Mouse (Mus musculus) liver, adult (tissue): ENCODE measurements around the gene Ufc1.

Experiments used
- GATA4 ChIP-seq: IDR thresholded peaks from 2 replicates; pipeline ENCODE4 v1.6.1; 2014; ENCODE audit warnings: mild to moderate bottlenecking, low read length; ENCODE audit not compliant: insufficient replicate concordance

The Ufc1 gene

DNA sequence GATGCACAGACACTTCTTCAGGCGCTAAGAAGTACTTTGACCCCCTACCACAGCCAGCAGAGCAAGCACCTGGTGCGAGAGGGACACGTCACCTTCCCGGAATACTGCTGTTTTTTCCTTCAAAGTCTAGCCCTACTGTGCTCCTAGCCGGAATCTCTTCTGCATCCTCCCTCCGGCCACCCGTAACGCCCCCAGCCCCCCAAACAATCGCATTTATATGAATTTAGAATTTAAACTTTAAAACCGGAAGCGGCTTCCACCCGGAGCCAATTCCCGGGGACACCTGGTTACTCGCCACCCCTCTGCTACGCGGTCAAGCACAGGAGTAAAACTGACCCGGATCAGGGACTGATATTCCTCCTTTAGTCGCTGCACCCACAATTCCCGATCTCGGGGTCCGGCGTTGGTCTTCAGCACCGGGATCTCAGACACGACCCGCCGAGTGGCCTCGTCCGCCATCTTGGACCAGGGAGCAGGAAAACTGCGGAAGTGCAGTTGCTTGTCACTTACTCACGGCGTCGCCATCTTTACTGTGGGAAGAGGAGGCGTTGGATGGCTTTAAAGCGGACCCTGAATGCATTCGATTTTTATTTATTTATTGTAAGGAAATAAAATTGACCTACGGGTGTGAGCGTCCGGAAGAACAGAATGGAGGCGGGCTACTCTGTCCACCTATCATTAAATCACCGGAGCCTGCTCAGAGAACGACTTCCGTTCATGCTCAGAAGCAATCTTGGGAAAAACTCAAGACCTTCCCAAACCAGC is at the start of gene Ufc1:
Gene Ufc1, minus strand, starts transcription at position 727 of the 765 bp plus-strand sequence.
- no peak for TF ChIP-seq GATA4

- TF ChIP-seq GATA4, result no peak
Measured at GRCm38 (mm10) chr1:171343922-171344677, 49.3 kb upstream of the Ufc1 start.

DNA sequence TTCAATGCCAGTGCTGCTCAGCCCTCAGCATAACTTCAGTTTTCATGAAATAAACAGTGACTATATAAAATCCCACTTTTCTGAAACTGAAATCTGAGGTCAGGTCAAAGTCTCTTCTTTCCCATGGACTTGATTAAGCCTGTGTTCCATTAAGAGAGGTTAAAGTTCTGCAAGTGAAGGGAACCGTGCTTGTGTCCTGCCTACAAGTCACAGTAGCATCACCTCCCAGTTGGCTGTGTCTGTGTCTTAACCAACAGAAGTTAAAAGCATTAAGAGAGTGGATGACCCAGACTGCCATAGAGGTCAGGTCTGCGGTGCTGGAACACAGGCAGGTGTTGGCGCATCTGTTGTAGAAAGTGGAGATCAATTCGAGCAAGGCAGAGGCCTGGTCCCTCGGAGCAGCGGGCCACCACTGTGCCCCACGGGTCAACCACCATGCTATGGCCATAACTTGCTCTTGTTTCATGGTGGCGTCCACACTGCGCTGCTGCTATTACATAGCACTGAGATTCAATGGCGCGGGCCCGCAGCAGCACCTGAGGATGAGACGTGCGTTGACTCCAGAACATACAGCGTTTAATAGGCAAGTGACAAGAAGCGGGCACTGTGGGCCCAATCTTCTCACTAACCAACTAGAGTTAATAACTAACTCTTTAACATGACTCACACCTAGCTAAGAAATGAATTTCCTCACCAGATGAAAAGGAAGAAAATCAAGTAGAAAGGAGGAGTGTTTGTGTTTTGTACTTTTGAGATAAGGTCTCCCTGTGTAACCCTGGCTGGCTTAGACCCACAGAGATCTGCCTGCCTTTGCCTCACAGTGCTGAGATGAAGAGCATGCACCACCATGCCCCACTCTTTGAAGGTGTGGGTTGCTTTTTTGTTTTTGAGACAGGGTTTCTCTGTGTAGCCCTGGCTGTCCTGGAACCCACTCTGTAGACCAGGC is 47.7 kb upstream of the Ufc1 start:
- TF ChIP-seq GATA4, result no peak

GRCm38 (mm10) chr1:171330216-171330560 is 35.4 kb upstream of the Ufc1 start:
- no peak for TF ChIP-seq GATA4

DNA sequence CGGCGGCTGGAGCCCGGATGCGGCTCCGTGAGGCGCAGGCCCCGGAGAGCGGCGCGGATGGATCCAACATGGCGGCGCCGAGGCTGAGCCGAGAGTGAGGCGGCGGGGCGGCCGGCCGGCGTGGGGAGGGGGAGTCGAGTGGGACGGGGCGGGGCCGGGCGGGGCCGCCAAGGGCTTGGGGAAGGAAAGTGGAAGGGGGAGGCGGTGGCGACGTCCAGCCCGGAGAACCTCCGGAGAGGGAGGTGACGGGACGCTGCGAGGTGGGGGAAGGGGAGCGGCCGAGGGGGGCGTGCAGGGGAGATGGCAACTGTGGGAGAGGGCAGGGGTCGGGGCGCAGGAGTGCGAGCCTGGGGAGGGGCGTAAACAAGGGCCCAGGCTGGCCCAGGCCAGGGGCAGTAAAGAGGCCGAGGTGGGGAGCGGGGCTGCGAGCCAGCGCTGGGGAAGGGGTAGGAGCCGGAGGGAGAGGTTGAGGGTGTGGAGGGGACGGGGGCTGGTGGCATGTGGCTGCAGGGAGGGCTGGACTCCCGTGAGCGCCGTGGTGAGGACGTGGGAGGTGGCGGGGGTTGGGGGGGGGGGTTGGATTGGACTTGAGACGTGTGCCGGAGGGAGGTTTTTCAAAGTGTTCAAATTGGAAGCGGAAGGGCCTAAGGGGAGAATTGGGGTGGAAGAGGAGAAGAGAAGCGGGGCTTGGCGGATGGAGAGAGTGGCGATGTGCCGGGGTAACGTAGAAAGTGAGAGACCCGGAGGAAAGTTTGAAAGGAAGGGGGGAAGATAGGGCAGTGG is 34.8 kb upstream of the Ufc1 start:
- no peak for TF ChIP-seq GATA4

- no peak; the same call in 1 of the 2 replicates for TF ChIP-seq GATA4
Measured at GRCm38 (mm10) chr1:171328839-171329432, 34.1 kb upstream of the Ufc1 start, which contains the start of gene Dedd. TSS of gene Dedd (plus strand) at chr1:171329145.

- no peak for TF ChIP-seq GATA4
Measured at GRCm38 (mm10) chr1:171328244-171328643, 33.4 kb upstream of the Ufc1 start.

DNA sequence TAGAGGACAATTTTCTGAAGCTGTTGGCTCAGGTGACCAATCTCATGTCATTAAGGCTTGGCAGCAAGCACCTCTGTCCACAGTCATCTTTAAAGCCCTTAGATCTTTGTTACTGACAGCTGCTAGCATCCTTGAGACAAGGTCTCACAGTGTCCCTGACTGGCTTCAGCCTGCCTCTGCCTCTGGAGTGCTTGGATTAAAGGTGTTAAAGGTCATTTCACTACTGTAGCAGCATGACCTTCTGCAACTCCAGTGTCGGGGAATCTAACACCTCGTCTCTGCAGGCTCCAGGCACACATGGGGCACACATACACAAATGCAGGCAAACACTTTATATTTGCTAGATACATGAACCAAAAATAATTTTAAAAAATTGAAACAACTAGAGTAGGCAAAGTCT is 30.7 kb upstream of the Ufc1 start:
- no peak for TF ChIP-seq GATA4

DNA sequence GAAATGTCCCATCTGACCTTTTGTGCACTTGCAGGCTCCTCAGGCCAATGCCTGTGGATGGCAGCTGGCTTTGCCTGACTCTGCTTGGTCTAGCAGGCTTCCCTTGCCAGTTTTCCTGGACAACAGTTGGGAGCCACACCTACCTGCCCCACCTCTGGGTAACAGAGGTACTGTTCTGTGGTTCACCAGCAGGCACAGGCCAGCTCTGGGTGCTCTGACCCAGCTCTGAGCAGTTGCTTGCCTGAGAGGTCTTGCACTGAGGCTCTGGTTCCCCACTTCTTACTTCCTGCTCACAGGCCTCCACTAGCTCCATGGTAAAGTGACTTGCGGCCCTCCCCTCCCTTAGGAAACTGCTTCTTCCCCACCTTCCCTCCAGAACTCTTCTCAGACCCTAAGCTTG is 27.2 kb upstream of the Ufc1 start:
- no peak for TF ChIP-seq GATA4

- no peak for TF ChIP-seq GATA4
Measured at GRCm38 (mm10) chr1:171321415-171321814, 26.6 kb upstream of the Ufc1 start.

DNA sequence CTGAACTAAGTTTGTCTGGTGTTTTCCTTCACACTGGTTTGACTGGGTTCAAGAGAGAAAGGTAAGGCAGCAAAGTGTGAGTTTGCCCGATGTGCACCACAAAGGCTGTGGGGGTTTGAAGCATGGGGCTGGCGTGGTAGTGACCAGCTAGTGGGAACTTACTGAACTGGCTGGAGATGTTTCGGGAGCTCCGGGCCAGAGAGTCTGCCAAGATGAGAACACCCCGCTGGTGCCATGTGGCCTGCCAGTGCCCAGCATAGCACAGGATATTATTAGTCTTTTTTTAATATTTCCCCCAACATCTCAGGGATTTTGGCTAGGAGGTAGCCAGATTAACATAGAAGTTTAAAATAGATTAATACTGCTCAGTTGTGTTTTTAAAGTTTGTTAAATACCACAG is 25.3 kb upstream of the Ufc1 start:
- no peak for TF ChIP-seq GATA4

DNA sequence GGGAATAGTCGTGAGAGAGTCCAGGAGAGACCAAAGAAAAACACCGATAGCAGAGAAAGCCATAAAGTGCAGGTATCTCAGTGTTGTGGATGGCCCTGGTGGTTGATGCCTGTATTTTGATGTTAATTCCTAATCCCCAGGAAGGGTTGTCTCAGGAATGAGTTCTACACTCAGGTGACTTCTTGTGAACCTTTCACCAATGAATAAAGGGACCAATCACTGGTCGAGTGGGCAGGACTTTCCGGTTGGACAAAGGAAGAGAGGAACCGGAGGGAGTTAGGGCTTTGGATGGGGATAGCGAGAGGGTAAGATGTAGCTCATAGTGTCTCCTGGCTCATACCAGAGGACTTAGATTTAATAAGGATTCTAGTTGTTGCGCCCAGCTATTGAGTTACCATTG is 24.9 kb upstream of the Ufc1 start:
- TF ChIP-seq GATA4, result no peak

DNA sequence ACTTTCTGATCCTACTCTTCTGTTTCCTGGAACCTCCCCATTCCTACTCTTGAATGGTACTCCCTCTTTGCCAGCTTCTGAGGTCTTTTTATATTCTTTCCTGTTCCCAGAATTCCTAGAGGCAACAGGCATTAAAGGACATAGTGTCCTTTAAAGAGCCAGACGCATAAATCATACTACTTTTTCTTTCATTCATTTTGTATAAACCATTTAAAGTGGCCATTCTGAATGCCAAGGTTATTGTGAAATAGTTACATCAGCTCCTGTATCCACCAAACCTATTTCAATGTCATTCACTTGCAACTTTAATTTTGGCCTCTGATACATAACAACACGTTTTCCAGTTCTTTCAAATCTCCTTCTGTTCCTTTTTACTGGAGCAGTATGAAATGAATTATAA is 14.5 kb upstream of the Ufc1 start:
- no peak for TF ChIP-seq GATA4

- no peak for TF ChIP-seq GATA4
Measured at GRCm38 (mm10) chr1:171298226-171298625, 3.4 kb upstream of the Ufc1 start.
